Mouse (Mus musculus): Measurements from ENCODE around the gene Itgam. TPM values are rescaled to one million over a fixed set of nuclear protein-coding genes. Genes with fewer than 3 reads are reported as not detected.

Gene Itgam
- polyA plus RNA-seq, 1 experiment from 2014 or later = 1.8 TPM

GRCm38 (mm10) chr7:128128741-128129720, 66.6 kb downstream of the Itgam start, which contains the start of gene Itgax:
Gene Itgax, plus strand, starts transcription at chr7:128129547.
- no peak within 1 kb of the TSS for H3K27ac ChIP-seq (ENCODE audit: low read depth, low read length)
- ATAC-seq (replicated peaks; ENCODE audit: low FRiP score) (no peak), DNase-seq (ENCODE audit: low spot score) (no peak)
- no peak within 1 kb of the TSS for H3K9ac ChIP-seq (ENCODE audit: low read depth, low read length)
- no peaks in the 10 kb centered on the region for H3K36me3 ChIP-seq (ENCODE audit: control insufficient read depth, insufficient read depth, low read length)
- WGBS = 58% methylated on average over 8 of the region's 8 CpGs
- no peak within 1 kb of the TSS for H3K4me3 ChIP-seq (ENCODE audit: low read depth, low read length)
- H3K9me3 ChIP-seq (ENCODE audit: control insufficient read depth, low read length) = no peaks in the 10 kb centered on the region
- no peaks in the 10 kb centered on the region for H3K27me3 ChIP-seq (replicated peaks; ENCODE audit: control insufficient read depth, insufficient read depth, low read length)
- no peaks in the 10 kb centered on the region for H3K4me1 ChIP-seq (replicated peaks; ENCODE audit: control insufficient read depth, insufficient read depth, low read length)
- no peak within 1 kb of the TSS for H3K4me2 ChIP-seq

DNA sequence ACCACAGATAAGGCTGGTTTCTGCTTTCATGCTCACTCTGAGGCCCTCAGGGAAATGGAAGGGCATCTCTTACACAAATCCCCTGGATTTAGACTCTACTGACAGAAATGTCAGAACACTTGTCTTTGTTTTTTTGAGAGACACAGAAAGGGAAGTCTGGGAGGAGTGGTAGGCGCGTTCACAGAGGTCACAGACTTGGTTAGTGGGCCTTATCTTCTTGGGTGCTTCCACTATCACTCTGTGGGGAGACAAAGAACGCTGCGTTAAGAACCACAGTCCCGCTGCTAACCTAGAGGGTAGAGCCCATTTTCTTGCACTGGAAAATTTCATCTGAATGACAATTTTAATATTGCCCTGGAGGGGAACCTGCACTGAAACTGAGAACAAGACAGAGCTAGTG, 69.7 kb downstream of the Itgam start:
- H3K9me3 ChIP-seq (ENCODE audit: control insufficient read depth, low read length) = no peaks in the 10 kb centered on the region
- no peaks in the 10 kb centered on the region for H3K27me3 ChIP-seq (replicated peaks; ENCODE audit: control insufficient read depth, insufficient read depth, low read length)
- WGBS = 39% methylated on average over 5 of the region's 5 CpGs
- H3K4me3 ChIP-seq (ENCODE audit: low read depth, low read length) = no peak overlapping the region
- H3K9ac ChIP-seq (ENCODE audit: low read depth, low read length) = no peak overlapping the region
- no peaks in the 10 kb centered on the region for H3K4me1 ChIP-seq (replicated peaks; ENCODE audit: control insufficient read depth, insufficient read depth, low read length)
- ATAC-seq (replicated peaks; ENCODE audit: low FRiP score) (no peak), DNase-seq (ENCODE audit: low spot score) (no peak)
- no peak overlapping the region for H3K4me2 ChIP-seq
- no peaks in the 10 kb centered on the region for H3K36me3 ChIP-seq (ENCODE audit: control insufficient read depth, insufficient read depth, low read length)
- H3K27ac ChIP-seq (ENCODE audit: low read depth, low read length) = no peak overlapping the region

- ATAC-seq (replicated peaks; ENCODE audit: low FRiP score) (no peak), DNase-seq (ENCODE audit: low spot score) (no peak)
- WGBS = 40% methylated on average over 2 of the region's 2 CpGs
- Histone ChIP-seq H3K9ac (ENCODE audit: low read depth, low read length) (no peak overlapping the region), H3K9me3 (ENCODE audit: control insufficient read depth, low read length) (no peaks in the 10 kb centered on the region), H3K4me1 (replicated peaks; ENCODE audit: control insufficient read depth, insufficient read depth, low read length) (no peaks in the 10 kb centered on the region), H3K4me3 (ENCODE audit: low read depth, low read length) (no peak overlapping the region), H3K27me3 (replicated peaks; ENCODE audit: control insufficient read depth, insufficient read depth, low read length) (no peaks in the 10 kb centered on the region), H3K27ac (ENCODE audit: low read depth, low read length) (no peak overlapping the region), H3K36me3 (ENCODE audit: control insufficient read depth, insufficient read depth, low read length) (no peaks in the 10 kb centered on the region), H3K4me2 (no peak overlapping the region)
These were observed 71.2 kb downstream of the Itgam start for GRCm38 (mm10) chr7:128133596-128133995.

- no peak overlapping the region for H3K4me2 ChIP-seq
- no peaks in the 10 kb centered on the region for H3K9me3 ChIP-seq (ENCODE audit: control insufficient read depth, low read length)
- H3K4me1 ChIP-seq (replicated peaks; ENCODE audit: control insufficient read depth, insufficient read depth, low read length) = no peaks in the 10 kb centered on the region
- no peaks in the 10 kb centered on the region for H3K27me3 ChIP-seq (replicated peaks; ENCODE audit: control insufficient read depth, insufficient read depth, low read length)
- H3K4me3 ChIP-seq (ENCODE audit: low read depth, low read length) = no peak overlapping the region
- DNase-seq (ENCODE audit: low spot score) (no peak), ATAC-seq (replicated peaks; ENCODE audit: low FRiP score) (no peak)
- no peak overlapping the region for H3K27ac ChIP-seq (ENCODE audit: low read depth, low read length)
- no peak overlapping the region for H3K9ac ChIP-seq (ENCODE audit: low read depth, low read length)
- H3K36me3 ChIP-seq (ENCODE audit: control insufficient read depth, insufficient read depth, low read length) = no peaks in the 10 kb centered on the region
- 56% methylated on average over 4 of the region's 4 CpGs for WGBS
These were observed 74.5 kb downstream of the Itgam start for GRCm38 (mm10) chr7:128136927-128137326.

- DNase-seq (ENCODE audit: low spot score) (no peak), ATAC-seq (replicated peaks; ENCODE audit: low FRiP score) (no peak)
- Histone ChIP-seq H3K27ac (ENCODE audit: low read depth, low read length) (no peak overlapping the region), H3K9ac (ENCODE audit: low read depth, low read length) (no peak overlapping the region), H3K4me2 (no peak overlapping the region), H3K4me3 (ENCODE audit: low read depth, low read length) (no peak overlapping the region), H3K36me3 (ENCODE audit: control insufficient read depth, insufficient read depth, low read length) (no peaks in the 10 kb centered on the region), H3K9me3 (ENCODE audit: control insufficient read depth, low read length) (no peaks in the 10 kb centered on the region), H3K4me1 (replicated peaks; ENCODE audit: control insufficient read depth, insufficient read depth, low read length) (no peaks in the 10 kb centered on the region), H3K27me3 (replicated peaks; ENCODE audit: control insufficient read depth, insufficient read depth, low read length) (no peaks in the 10 kb centered on the region)
- 85% methylated on average over 6 of the region's 6 CpGs for WGBS
These were observed 77.2 kb downstream of the Itgam start for GRCm38 (mm10) chr7:128139611-128140010.

DNA sequence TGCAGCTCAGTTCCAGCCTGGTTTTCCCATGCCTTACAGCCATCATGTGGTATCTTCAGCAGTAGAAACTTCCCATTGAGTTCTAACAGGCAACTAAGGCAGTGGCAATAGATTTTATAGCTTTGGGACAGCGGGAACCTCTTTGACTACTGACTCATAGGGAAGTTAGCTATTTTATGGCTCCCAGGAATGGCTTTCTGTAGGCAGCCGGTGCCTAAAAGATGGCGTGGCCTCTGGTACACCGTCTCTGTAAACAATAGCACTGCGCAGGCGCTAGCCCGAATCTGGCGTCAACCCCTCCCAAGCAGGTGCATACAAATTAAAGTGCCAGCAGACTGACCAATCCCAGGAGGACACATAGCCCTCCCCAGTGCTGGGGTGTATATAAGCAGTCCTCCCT, 88.5 kb downstream of the Itgam start:
- H3K27ac ChIP-seq (ENCODE audit: low read depth, low read length) = no peak overlapping the region
- no peak overlapping the region for H3K4me3 ChIP-seq (ENCODE audit: low read depth, low read length)
- H3K9ac ChIP-seq (ENCODE audit: low read depth, low read length) = no peak overlapping the region
- H3K36me3 ChIP-seq (ENCODE audit: control insufficient read depth, insufficient read depth, low read length) = no peaks in the 10 kb centered on the region
- ATAC-seq (replicated peaks; ENCODE audit: low FRiP score) (no peak), DNase-seq (ENCODE audit: low spot score) (no peak)
- no peaks in the 10 kb centered on the region for H3K27me3 ChIP-seq (replicated peaks; ENCODE audit: control insufficient read depth, insufficient read depth, low read length)
- H3K9me3 ChIP-seq (ENCODE audit: control insufficient read depth, low read length) = no peaks in the 10 kb centered on the region
- H3K4me2 ChIP-seq = no peak overlapping the region
- no peaks in the 10 kb centered on the region for H3K4me1 ChIP-seq (replicated peaks; ENCODE audit: control insufficient read depth, insufficient read depth, low read length)
- WGBS = 87% methylated on average over 8 of the region's 8 CpGs

- H3K9me3 ChIP-seq (ENCODE audit: control insufficient read depth, low read length) = no peaks in the 10 kb centered on the region
- H3K4me2 ChIP-seq = no peak within 1 kb of the TSS
- no peak within 1 kb of the TSS for H3K27ac ChIP-seq (ENCODE audit: low read depth, low read length)
- ATAC-seq (replicated peaks; ENCODE audit: low FRiP score) = no peak
- no peaks in the 10 kb centered on the region for H3K36me3 ChIP-seq (ENCODE audit: control insufficient read depth, insufficient read depth, low read length)
- no peak for DNase-seq (ENCODE audit: low spot score)
- H3K4me1 ChIP-seq (replicated peaks; ENCODE audit: control insufficient read depth, insufficient read depth, low read length) = no peaks in the 10 kb centered on the region
- no peak within 1 kb of the TSS for H3K9ac ChIP-seq (ENCODE audit: low read depth, low read length)
- no peaks in the 10 kb centered on the region for H3K27me3 ChIP-seq (replicated peaks; ENCODE audit: control insufficient read depth, insufficient read depth, low read length)
- WGBS = 92% methylated on average over 21 of the region's 21 CpGs
- no peak within 1 kb of the TSS for H3K4me3 ChIP-seq (ENCODE audit: low read depth, low read length)
These were observed 91.6 kb downstream of the Itgam start, which contains the start of gene Itgad for GRCm38 (mm10) chr7:128154076-128154475. Gene Itgad, plus strand, starts transcription at chr7:128154376.

DNA sequence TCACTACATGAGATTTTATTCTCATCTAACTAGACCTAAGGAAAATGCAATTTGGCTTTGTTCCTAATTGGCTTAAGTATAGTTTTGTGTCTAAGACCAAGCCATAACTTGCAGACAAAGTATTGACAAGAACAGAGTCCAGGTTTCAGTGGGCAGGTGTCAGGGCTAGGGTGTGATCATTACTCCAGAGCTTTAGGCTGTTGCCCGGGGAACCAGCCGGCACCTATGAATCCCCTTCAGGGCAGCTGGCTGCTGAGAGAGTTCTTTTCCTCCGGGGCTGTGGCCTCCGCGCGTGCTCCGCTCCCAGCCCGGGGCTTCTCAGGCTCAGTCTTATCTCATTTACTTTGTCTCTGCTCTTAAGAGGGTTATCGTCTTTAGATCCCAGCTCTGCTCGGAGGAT, 92.5 kb downstream of the Itgam start:
- no peak for DNase-seq (ENCODE audit: low spot score)
- Histone ChIP-seq H3K9me3 (ENCODE audit: control insufficient read depth, low read length) (no peaks in the 10 kb centered on the region), H3K4me3 (ENCODE audit: low read depth, low read length) (no peak overlapping the region), H3K4me2 (no peak overlapping the region), H3K36me3 (ENCODE audit: control insufficient read depth, insufficient read depth, low read length) (no peaks in the 10 kb centered on the region), H3K9ac (ENCODE audit: low read depth, low read length) (no peak overlapping the region), H3K4me1 (replicated peaks; ENCODE audit: control insufficient read depth, insufficient read depth, low read length) (no peaks in the 10 kb centered on the region), H3K27me3 (replicated peaks; ENCODE audit: control insufficient read depth, insufficient read depth, low read length) (no peaks in the 10 kb centered on the region), H3K27ac (ENCODE audit: low read depth, low read length) (no peak overlapping the region)
- 41% methylated on average over 10 of the region's 10 CpGs for WGBS
- no peak for ATAC-seq (replicated peaks; ENCODE audit: low FRiP score)

Measured in liver, embryonic 11.5 days (tissue).